Mouse (Mus musculus) lung, postnatal 0 days (tissue): Measurements from ENCODE around the gene Otoa.

Source experiments
- CTCF ChIP-seq: IDR thresholded peaks from 2 replicates; pipeline ENCODE4 v1.5.1; 2016; ENCODE audit warnings: antibody characterized with exemption, mild to moderate bottlenecking
- EP300 ChIP-seq: IDR thresholded peaks from 2 replicates; pipeline ENCODE4 v1.6.1; 2016; ENCODE audit warnings: antibody characterized with exemption, mild to moderate bottlenecking, control low read depth

GRCm38 (mm10) chr7:121150662-121151061 lies 69.2 kb downstream of the Otoa start:
- TF ChIP-seq CTCF (no peak), EP300 (no peak)
